Comparison of ENCODE assay signal across 9 mouse cellular contexts in genomic region chr7:91226442-91226841, GRCm38 (mm10).
DNase-seq lines count a peak whose midpoint lies in the region; ATAC-seq and TF ChIP-seq lines count a peak whose summit lies in the region.
"Had no signal": no experiment of that assay in that cellular context is flagged by ENCODE, and none has a peak within 500 bp of the region (broad histone marks: within the 10 kb centered on the region; RNA-seq: fewer than 3 reads in every experiment).

No protein-coding gene starts in this region.

- H3K4me3 ChIP-seq in gastrocnemius, adult 2 months, result no peak overlapping the region
- H3K4me3 ChIP-seq in stomach, postnatal 0 days (ENCODE audit: low read depth, low read length), result no peak overlapping the region
- H3K4me3 ChIP-seq: limb, embryonic 15.5 days had no signal

- DNase-seq in gastrocnemius, adult 2 months, result no peak
- no peak for DNase-seq in gastrocnemius, postnatal 25 days
- DNase-seq in Muller cell, postnatal 12 days (ENCODE audit: inconsistent ontology term), result peak; percentile 72
- DNase-seq in cerebellum, adult 9-11 months, result peak; percentile 65
- peak; percentile 4 to 47 for DNase-seq in heart, postnatal 14 days
- DNase-seq in layer of hippocampus, adult 9-10 months (ENCODE audit: low spot score), result peak; percentile 89
- peak; percentile 75 for DNase-seq in mesoderm, embryonic 11.5 days (ENCODE audit: low read depth, low spot score)
- DNase-seq in stomach, postnatal 0 days (ENCODE audit: low spot score), result peak; percentile 18

- ATAC-seq in stomach, postnatal 0 days (ENCODE audit: low FRiP score, low TSS enrichment), result no peak

- H3K4me2 ChIP-seq in stomach, postnatal 0 days (replicated peaks; ENCODE audit: low read depth), result no peak overlapping the region
- H3K4me2 ChIP-seq: limb, embryonic 15.5 days had no signal

- no peaks in the 10 kb centered on the region for H3K36me3 ChIP-seq in stomach, postnatal 0 days (ENCODE audit: control insufficient read depth, insufficient read depth, low read length)
- H3K36me3 ChIP-seq: limb, embryonic 15.5 days had no signal

- no peak overlapping the region for H3K27ac ChIP-seq in gastrocnemius, adult 2 months
- H3K27ac ChIP-seq in stomach, postnatal 0 days (replicated peaks), result no peak overlapping the region
- H3K27ac ChIP-seq: limb, embryonic 15.5 days had no signal

- no peaks in the 10 kb centered on the region for H3K9me3 ChIP-seq in stomach, postnatal 0 days (ENCODE audit: control insufficient read depth, low read length)
- H3K9me3 ChIP-seq: limb, embryonic 15.5 days had no signal

- intact Hi-C loops in gastrocnemius, adult 2 months (cut with DNase I), result loop anchor here (5.0 kb wide), 1 partner anchor 206 kb away; no protein-coding TSS in a partner anchor
- intact Hi-C loops in heart, postnatal 14 days (cut with DNase I), result no loop called here

- H3K9ac ChIP-seq in stomach, postnatal 0 days (ENCODE audit: low read length), result no peak overlapping the region
- H3K9ac ChIP-seq: limb, embryonic 15.5 days had no signal

- no peaks in the 10 kb centered on the region for H3K27me3 ChIP-seq in stomach, postnatal 0 days (ENCODE audit: control insufficient read depth, insufficient read depth, low read length)
- H3K27me3 ChIP-seq: limb, embryonic 15.5 days had no signal

- no peaks in the 10 kb centered on the region for H3K4me1 ChIP-seq in stomach, postnatal 0 days (replicated peaks; ENCODE audit: control insufficient read depth, insufficient read depth)
- H3K4me1 ChIP-seq: limb, embryonic 15.5 days had no signal

- TF ChIP-seq EP300 in stomach, postnatal 0 days (optimal IDR thresholded peaks at IDR 0.05), result no peak

- peak; percentile 76 for TF ChIP-seq CTCF in gastrocnemius, adult 2 months (IDR thresholded peaks at IDR 0.05)
- peak; percentile 89 for TF ChIP-seq CTCF in stomach, postnatal 0 days (IDR thresholded peaks at IDR 0.05; ENCODE audit: low read depth)

- under 1% methylated on average over 5 of the region's 5 CpGs for WGBS in stomach, postnatal 0 days

Comparison
In these comparisons a context has a peak if more than half of its experiments do, and no peak if none do; other contexts are left out.
1. DNase-seq: peak in Muller cell, postnatal 12 days (single experiment), cerebellum, adult 9-11 months (single experiment), heart, postnatal 14 days (2 of 2), layer of hippocampus, adult 9-10 months (single experiment), mesoderm, embryonic 11.5 days (single experiment) and stomach, postnatal 0 days (single experiment); none in gastrocnemius, adult 2 months (single experiment) and gastrocnemius, postnatal 25 days (single experiment).